Mouse (Mus musculus) hindlimb bud, embryonic 11.5 days (tissue): Measurements from ENCODE around the gene Pfkfb3.
"Not testable (repeated sequence)": the region's sequence is repeated elsewhere in the genome, so short reads cannot be mapped to it uniquely, and the experiment has no call there.

Experiments
- DNase-seq: peaks from one replicate; pipeline ENCODE4 v3.0.0-alpha.2; 2012; ENCODE audit warnings: low read depth, low spot score; ENCODE audit errors: extremely low spot score

The Pfkfb3 gene

GRCm38 (mm10) chr2:11552297-11552821, 1.5 kb downstream of the Pfkfb3 start:
- DNase-seq, result no peak

- no peak for DNase-seq
Measured at GRCm38 (mm10) chr2:11551726-11552125, 2.2 kb downstream of the Pfkfb3 start.

GRCm38 (mm10) chr2:11548508-11548907, 5.4 kb downstream of the Pfkfb3 start:
- DNase-seq, result no peak

- no peak for DNase-seq
Measured at GRCm38 (mm10) chr2:11547609-11548008, 6.3 kb downstream of the Pfkfb3 start.

GRCm38 (mm10) chr2:11546091-11546490, 7.8 kb downstream of the Pfkfb3 start:
- no peak for DNase-seq

GRCm38 (mm10) chr2:11545380-11545779, 8.5 kb downstream of the Pfkfb3 start:
- no peak for DNase-seq

- no peak for DNase-seq
Measured at GRCm38 (mm10) chr2:11544342-11544741, 9.5 kb downstream of the Pfkfb3 start.

- DNase-seq, result no peak
Measured at GRCm38 (mm10) chr2:11543158-11543557, 10.7 kb downstream of the Pfkfb3 start.

DNA sequence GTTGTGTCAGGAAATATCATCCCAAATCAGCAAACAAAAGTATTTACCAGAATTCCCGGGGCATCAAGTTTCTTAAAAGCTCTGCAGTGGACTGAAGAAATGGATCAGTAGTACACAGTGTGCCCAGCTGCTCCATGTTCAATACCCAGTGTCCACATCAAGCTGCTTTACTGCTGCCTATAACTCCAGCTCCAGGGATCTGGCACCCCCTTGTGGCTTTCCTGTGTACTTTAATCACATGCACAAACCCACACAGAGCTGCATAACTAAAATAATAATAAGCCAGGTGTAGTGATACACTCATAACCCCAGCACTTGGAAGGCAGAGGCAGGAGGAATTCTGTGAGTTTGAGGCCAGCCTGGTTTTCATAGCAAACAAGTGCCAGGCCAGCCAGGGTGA, 11.2 kb downstream of the Pfkfb3 start:
- no peak for DNase-seq

GRCm38 (mm10) chr2:11542121-11542520, 11.8 kb downstream of the Pfkfb3 start:
- no peak for DNase-seq

GRCm38 (mm10) chr2:11541528-11541927, 12.3 kb downstream of the Pfkfb3 start:
- not testable (repeated sequence) for DNase-seq

- no peak for DNase-seq
Measured at GRCm38 (mm10) chr2:11535966-11536365, 17.9 kb downstream of the Pfkfb3 start.

DNA sequence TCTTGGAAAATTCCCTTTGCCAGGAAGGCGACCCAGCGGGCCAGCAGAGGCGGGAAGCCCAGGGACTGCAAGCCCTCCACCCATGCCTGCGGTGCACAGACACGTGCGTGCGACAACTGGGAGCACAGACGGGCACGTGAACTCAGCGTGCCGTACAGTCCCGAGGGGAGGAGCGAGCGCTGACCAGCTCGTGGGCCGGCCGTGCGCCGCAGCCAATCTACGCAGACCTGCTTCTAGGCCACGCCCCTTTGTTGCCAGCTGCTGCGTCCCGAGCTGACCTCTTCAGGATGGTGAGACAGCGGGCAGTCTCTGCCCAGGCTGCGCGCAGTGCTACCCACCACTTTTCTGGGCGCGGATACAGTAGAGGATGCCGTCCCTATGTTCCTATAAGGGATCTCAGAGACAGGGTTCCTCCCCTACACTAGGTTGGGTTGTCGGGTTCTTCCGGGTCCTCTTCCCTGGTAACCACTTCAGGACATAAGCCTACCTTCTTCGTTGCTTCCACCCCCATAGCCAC, 18.4 kb downstream of the Pfkfb3 start:
- DNase-seq, result peak; percentile 44

DNA sequence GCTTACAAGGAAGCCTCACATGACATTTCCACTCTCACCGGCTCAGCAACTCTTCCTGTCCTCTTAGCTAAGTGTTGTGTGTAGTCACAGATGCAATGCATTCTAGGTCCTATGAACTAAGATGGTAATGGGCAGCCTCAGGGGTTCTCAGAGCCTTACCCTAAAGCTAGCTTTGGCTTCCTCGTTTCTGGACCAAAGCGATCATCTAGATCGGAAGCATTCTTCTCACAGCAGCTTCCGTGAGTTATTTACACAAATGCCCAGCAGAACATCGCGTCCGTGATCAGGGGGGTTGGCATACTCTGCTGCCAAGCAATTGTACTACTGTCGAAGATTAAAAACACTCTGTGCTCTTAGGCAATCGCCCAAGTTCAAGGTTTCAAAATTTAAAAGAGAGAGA, 19.1 kb downstream of the Pfkfb3 start:
- no peak for DNase-seq

DNA sequence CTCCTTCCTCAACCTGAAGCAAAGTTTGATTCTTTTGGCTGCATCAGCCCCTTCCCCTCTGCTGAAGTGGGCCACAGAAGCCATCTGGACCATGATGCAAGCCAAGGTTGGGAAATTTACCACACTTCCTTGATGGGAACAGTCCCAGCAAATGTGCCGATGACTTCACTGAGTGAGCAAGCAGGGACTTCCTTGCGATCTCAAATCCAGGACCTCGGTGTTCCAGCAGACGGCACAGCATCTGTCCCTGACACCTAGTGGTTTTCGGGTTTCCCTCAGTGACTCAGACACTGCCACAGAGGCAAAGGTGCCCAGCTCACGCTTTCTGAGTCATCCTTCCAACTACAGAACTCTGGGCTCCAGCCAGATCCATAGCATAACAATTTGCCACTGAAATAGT, 23.8 kb downstream of the Pfkfb3 start:
- DNase-seq, result no peak

- DNase-seq, result no peak
Measured at GRCm38 (mm10) chr2:11526063-11526462, 27.8 kb downstream of the Pfkfb3 start.

GRCm38 (mm10) chr2:11524736-11525135, 29.1 kb downstream of the Pfkfb3 start:
- DNase-seq, result no peak

- DNase-seq, result no peak
Measured at GRCm38 (mm10) chr2:11521758-11522157, 32.1 kb downstream of the Pfkfb3 start.

GRCm38 (mm10) chr2:11520786-11521185, 33.1 kb downstream of the Pfkfb3 start:
- DNase-seq, result no peak

DNA sequence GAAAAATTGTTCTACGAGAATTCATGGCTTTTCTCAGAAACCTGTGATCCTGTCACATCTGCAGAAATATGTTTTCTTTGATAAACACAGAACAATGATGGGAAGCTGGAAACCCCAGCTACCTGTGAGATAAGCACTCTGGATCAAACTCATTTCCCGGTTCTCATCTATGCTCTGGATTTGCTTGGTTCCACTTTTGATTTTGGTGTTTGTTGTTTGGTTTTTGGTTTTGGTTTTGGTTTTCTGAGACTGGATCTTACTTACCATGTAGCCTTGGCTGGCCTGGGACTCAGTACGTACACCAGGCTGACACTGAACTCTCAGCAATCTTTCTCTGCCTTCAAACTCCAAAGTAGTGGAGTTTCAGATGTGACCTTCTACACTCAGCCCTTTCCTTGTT, 38.0 kb downstream of the Pfkfb3 start:
- no peak for DNase-seq

DNA sequence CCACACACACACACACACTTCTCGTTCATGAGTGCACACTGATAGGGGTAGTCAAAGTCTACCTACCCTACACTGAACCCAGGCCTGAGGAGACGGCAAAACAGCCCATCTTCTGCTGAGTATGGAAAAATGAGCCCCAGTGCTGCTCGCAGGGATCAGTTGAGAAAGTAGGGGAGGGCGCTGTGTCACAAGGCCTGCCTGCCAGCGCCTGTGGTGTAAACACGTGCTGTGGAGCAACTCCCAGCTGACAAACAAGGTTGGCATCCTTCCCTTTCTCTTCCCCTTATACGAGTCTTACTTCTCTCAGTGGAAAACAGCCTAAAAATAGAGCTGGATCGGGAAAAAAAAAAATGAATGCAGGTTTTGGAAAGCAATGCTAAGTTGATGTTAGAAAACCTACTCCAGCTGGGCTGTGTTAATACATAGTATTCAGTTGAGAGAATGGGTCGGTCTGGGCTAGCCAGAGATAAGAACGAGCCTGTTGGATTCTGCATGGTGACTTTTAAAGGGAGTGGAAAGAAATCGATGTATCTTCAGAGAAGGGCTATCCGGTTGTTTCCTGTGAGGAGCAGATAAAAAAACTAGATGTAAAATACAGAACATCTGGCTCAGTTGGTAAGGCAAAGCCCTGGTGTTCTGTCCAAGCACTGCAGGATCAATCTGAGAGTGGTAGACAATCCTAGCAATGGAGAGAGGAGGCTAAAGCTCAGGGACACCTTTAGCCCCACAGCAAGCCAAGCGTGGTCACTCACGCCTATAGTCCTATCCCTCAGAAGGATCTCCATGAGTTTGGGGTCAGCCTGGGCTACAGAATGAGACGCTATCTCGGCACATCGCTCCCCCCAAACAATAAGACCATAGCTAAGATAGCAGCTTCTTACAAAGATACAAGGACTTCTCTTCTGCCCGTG, 40.6 kb downstream of the Pfkfb3 start:
- DNase-seq, result no peak

GRCm38 (mm10) chr2:11512127-11512526, 41.8 kb downstream of the Pfkfb3 start:
- DNase-seq, result no peak
